Mouse (Mus musculus): ENCODE data around the gene Ube2d3.
"Not testable (repeated sequence)": the region's sequence is repeated elsewhere in the genome, so short reads cannot be mapped to it uniquely, and the experiment has no call there.

The Ube2d3 gene

DNA sequence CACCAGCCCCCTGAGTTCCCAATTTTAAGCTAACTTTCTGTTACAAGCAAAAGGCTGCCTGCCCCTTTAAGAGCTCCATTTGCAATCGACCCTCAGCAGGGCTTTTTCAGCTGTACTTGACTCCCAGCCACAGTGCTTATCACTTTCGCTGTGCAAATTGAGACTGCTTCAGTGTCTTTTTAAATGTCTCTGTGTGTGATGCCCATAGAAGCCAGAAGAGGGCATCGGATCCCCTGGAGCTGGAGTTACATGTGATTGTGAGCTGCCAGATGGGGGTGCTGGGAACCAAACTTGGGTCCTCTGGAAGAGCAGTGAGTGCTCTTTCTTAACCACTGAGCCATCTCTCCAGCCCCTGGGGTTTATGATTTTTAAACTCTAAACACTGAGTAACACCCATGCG, 60.0 kb downstream of the Ube2d3 start:
- not testable (repeated sequence) for DNase-seq

DNA sequence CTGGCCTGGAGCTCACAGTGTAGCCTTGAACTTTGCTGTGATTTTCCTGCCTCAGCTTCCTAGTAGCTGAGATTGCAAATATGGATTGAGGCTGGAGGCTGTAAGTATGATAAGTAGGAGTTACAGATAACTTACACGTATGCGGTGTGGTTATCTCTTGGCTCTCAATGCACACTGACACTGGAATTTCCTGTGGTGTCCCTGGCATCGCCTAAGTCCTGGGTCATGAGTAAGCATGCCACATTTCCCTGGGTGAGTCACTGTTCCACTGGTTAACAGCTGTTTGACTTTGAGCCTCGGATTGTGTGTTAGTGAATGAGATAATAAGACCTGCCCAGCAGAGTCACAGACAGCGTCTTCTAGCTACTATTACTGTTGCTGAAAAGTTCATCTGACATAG, 60.9 kb downstream of the Ube2d3 start:
- DNase-seq, result no peak

DNA sequence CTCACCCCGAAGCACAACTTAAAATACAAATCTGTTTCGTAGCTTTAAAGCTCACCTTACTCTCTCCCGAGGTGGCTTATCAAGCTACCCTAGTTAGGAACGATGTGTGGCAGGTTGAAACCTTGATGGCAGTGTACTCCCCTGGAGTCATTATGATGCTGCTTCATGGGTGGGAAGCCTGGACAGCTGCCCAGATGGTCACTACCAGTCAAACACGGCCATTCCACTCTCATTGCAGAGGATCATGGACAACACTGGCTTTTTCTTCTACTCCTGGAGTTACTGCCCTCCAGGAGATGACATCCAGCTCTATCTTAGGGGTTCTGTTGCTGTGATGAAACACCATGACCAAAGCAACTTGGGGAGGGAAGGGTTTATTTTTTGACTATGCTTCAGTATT, 65.2 kb downstream of the Ube2d3 start:
- peak; percentile 88 for DNase-seq

DNA sequence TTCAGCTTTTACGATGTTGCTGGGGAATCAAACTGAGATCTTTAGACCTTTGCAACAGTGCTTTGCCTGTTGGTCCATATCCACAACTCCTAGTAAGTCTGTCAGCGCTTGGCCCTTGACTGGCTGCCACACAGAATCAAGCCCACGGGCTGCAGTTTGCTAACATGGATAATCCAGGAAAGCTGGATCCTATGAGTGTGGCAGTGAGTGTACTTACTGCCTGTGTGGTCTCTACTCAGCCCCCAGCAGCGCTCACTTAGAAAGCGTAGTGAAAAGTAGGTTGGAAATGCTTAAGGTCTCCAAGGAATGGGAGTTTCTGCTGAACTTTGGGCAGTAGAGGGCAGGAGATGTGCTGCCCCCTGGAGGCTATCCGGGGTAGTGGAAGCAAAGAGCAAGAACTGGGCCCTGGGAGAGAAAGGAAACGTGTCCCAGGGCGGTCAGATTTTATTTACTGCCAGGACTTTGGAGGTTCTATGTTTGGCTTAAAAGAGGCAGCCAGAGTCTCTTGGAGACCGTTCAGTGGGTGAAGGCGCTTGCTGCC, 67.5 kb downstream of the Ube2d3 start:
- peak; percentile 94 for DNase-seq

DNA sequence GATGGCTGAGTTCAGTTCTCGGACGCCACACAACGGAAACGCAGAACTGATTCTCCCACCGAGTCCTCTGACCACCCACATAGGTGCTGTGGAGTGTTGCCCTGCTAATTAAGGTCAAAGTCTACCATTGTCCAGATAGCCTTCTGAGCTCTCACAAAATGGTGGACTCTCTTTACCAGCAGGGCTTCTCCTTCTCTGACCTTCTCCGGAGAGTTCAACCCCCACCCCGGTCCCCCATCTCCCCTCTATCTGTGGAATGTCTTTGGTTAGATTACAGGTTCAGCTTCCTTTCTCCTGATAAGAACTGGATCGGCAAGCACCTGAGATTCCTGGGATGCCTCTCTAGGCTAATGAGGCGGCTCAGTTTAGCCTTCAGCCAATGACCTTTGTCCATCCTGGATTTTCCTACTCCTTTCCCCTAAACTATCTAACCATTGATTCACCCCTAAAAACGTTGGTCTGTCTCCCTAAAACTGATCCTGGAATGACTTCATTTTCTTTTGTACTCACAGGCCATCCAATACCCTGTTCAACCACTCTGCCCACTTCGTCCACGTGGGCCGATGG, 68.0 kb downstream of the Ube2d3 start:
- DNase-seq, result no peak

DNA sequence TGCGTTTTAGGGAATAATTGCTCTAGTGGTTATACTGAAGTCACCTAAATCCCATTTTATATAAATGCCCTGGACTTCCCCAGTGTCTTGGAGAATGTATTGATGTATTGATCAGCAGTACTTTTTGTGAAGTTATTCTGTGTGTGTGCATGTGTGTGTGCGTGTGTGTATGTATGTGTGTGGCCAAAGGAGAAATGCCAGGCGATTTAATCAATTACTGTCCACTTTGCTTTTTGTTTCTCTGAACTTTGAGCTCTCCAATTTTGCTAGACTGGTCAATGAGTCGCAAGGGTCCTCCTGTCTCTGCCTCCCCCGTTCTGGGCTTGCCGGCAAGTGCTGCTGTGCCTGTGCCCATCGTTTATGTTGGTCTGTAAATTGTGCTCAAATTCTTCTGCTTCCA, 69.6 kb downstream of the Ube2d3 start:
- DNase-seq, result no peak

DNA sequence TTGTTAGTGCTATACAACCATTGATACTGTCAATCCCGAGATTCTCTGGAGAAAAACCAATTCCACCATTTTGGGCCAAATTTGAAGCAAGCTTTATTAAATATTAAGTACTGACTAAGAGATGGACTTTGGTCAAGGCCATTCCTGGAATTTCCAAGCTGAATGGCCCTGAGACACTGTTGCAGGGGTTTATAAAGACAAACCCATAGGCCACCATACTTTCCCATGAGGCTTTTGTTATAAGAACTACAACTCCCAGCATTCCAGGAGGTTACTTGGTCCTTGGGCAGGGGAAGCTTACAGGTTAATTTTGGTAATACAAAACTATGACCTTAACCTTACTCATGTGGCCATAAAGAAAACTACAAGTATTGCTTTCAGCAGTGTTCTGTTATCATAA, 70.2 kb downstream of the Ube2d3 start:
- no peak for DNase-seq

DNA sequence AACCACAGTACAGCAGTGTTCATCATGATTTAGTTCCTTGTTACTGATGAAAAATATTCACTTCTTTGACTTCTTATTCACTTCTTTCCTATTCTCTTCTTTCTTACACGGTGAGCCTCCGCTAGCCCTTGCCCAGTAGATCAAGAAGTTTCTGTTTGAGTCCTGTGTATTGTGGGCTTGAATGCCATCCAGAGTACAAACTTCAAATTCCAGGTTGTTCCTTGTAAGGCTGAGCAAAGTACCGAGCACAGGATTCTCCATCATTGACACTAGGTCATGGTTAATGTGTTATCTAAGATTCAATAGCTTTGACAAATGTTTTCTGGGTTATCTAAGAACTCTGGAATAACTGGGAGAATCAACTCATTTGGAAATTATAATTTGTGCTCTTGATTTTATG, 72.4 kb downstream of the Ube2d3 start:
- no peak for DNase-seq

DNA sequence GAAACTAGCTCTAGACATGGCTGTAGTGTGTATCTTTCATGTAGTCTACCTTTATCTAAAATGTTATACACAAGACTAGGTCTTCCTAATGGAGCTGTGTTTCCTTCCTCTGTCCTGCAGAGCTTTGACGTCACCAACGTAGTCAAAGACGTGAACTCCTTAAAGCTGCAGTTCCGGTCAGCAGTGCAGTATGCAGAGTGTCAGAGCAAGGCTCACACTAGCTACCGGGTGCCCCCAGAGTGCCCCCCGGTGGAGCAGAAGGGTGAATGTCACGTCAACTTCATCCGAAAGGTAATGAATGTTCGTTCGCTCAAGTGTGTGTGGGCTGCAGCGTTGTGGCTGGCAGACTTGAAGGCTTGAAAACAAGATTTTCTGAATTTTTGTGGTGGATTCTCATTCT, 73.7 kb downstream of the Ube2d3 start:
- no peak for DNase-seq

DNA sequence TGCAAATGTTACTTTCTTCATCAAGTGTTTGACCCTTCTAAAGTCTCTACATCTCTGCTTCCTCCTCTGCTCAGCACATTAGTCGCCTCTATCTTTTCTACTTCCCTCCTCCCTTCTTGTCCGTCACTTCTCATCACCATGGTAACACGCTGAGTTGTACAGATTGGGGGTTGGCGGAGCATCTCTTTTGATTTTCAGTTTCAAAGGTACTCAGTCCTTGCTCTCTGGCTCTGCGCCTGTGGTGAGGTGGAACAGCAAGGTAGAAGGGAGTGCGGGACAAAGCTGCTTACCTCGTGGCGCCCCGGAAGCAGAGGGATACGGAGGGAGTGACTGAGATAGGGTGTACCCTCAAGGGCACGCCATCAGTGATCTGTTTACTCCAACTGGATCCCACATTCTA, 75.3 kb downstream of the Ube2d3 start:
- DNase-seq, result peak; percentile 88

DNA sequence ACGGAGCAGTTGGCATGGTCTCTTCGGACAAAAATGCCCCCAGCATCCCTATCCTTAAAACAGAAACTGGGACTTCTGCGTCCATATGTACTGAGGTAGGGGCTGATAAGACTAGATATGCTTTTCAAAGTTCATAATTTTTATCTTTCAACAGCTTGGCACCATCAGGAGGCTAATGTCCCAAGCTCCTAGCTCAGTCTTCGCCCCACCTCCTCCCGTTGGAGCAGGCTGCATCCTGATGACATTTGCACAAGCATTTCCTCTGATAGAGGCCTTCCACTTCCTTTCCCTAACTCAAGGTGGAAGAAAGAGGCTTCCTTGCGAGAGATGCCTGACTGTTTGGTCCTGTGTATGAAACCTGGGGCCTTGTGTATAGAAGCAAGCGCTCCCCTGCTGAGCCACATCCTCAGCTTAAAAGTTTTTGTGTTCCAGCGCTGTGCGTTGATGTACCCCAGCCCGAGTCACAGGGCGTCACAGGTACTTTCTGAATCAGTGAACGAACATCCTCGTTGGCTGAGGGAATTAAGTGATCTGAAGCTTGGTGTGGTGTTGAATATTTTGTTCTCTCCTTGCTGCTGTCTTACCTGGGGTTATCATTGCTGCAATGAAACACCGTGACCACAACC, 76.0 kb downstream of the Ube2d3 start:
- peak; percentile 89 for DNase-seq

DNA sequence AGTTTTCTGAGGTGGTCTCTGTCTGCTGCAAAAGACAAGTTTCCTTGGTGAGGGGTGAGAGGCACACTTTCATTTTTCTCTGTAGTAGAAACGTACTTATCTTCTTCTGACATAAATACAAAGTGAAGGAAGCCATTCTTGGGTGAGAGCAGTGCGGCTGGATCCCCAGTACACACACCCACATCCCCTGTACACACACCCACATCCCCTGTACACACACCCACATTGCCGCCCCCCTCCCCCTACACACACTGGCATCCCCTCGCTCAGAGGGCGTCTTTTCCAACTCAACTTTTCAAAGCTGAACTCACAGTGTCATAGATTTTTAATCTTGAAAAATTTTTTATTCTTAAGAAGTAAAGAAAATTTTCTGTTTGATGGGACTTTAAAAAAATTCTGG, 77.3 kb downstream of the Ube2d3 start:
- no peak for DNase-seq

DNA sequence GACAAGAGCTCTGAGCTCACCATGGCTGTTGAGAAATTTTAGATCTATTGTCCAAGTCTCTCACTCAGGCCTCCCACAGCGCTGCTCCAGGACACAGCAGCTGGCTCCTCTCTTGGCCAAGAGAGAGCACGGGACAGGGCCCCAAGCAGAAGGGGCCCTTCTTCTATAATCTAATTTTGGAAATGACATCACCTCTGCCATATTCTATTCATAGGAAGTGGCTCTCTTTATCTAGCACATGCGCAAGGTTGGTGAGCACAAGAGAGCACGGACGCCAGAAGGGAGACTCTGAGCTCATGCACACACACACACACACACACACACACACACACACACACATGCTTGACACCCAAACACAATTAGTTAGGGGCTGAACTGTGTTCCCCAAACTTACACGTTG, 78.9 kb downstream of the Ube2d3 start:
- DNase-seq, result peak; percentile 98
